Mouse (Mus musculus) ES-Bruce4 (cell line): ENCODE data around the gene Pkd2.

Source experiments
- CTCF ChIP-seq: IDR thresholded peaks from one replicate; pipeline ENCODE4 v1.8.1; 2011; ENCODE audit warnings: low read depth, low read length
- EP300 ChIP-seq: IDR thresholded peaks from 2 replicates; pipeline ENCODE4 v1.6.1; 2011; ENCODE audit warnings: low read depth, low read length; ENCODE audit not compliant: insufficient read depth
- POLR2A ChIP-seq: IDR thresholded peaks from one replicate; pipeline ENCODE4 v1.8.1; 2011; ENCODE audit warnings: low read length; ENCODE audit not compliant: insufficient read depth

DNA sequence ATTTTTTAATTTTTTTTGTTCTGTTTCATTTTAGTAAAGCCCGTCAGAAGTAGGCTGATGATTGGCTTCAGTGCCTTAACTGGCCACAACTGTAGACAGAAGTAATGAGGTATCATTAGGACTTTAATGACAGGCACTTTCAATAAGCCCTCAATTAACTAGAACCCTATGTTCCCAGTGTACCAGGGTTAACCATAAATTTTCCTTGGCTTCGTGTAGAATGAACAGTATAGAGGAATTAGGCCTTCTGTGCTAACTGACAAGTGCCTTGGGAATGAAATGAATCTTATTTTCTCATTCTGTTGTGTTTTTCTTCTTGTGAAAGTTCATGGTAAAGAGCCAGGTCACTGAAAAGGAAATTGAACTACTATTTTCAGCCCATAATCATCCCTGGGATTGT lies 43.3 kb upstream of the Pkd2 start:
- TF ChIP-seq CTCF (no peak), POLR2A (no peak), EP300 (no peak)
